Mouse (Mus musculus) hindlimb bud, embryonic 11.5 days (tissue): ENCODE results near the gene Fto.

Experiments
- DNase-seq: peaks from one replicate; pipeline ENCODE4 v3.0.0-alpha.2; 2012; ENCODE audit warnings: low read depth, low spot score; ENCODE audit errors: extremely low spot score

Gene Fto

GRCm38 (mm10) chr8:91494501-91495259 lies 181.4 kb downstream of the Fto start:
- DNase-seq, result no peak

- DNase-seq, result no peak
Observed at GRCm38 (mm10) chr8:91495260-91495601, 181.9 kb downstream of the Fto start.

- no peak for DNase-seq
Observed at GRCm38 (mm10) chr8:91496000-91496399, 182.7 kb downstream of the Fto start.

GRCm38 (mm10) chr8:91496936-91497335 lies 183.6 kb downstream of the Fto start:
- no peak for DNase-seq

- no peak for DNase-seq
Observed at GRCm38 (mm10) chr8:91498611-91499010, 185.3 kb downstream of the Fto start.

- DNase-seq, result no peak
Observed at GRCm38 (mm10) chr8:91499303-91499702, 186.0 kb downstream of the Fto start.

GRCm38 (mm10) chr8:91501960-91502600 lies 188.8 kb downstream of the Fto start:
- DNase-seq, result no peak

GRCm38 (mm10) chr8:91502791-91503190 lies 189.5 kb downstream of the Fto start:
- DNase-seq, result no peak

GRCm38 (mm10) chr8:91504360-91504759 lies 191.0 kb downstream of the Fto start:
- no peak for DNase-seq

GRCm38 (mm10) chr8:91504891-91505290 lies 191.6 kb downstream of the Fto start:
- no peak for DNase-seq

GRCm38 (mm10) chr8:91505411-91505954 lies 192.2 kb downstream of the Fto start:
- no peak for DNase-seq

GRCm38 (mm10) chr8:91505997-91506672 lies 192.8 kb downstream of the Fto start:
- no peak for DNase-seq

- DNase-seq, result no peak
Observed at GRCm38 (mm10) chr8:91506682-91507257, 193.4 kb downstream of the Fto start.

GRCm38 (mm10) chr8:91507681-91508097 lies 194.4 kb downstream of the Fto start:
- no peak for DNase-seq

GRCm38 (mm10) chr8:91508284-91508683 lies 195.0 kb downstream of the Fto start:
- DNase-seq, result no peak

- DNase-seq, result no peak
Observed at GRCm38 (mm10) chr8:91509206-91509899, 196.0 kb downstream of the Fto start.

- DNase-seq, result no peak
Observed at GRCm38 (mm10) chr8:91509900-91510260, 196.6 kb downstream of the Fto start.

GRCm38 (mm10) chr8:91510716-91511115 lies 197.4 kb downstream of the Fto start:
- no peak for DNase-seq

- DNase-seq, result no peak
Observed at GRCm38 (mm10) chr8:91511943-91512342, 198.6 kb downstream of the Fto start.

- no peak for DNase-seq
Observed at GRCm38 (mm10) chr8:91514752-91515478, 201.6 kb downstream of the Fto start.
